Mouse (Mus musculus) brain, adult 2 months (tissue): ENCODE results near the gene Ogfod2.
A peak's percentile ranks its signal among the peaks of the same experiment; 100 is the strongest.

Experiments used
- DNase-seq: peaks from one replicate; pipeline ENCODE4 v3.0.0; 2011; ENCODE audit warnings: low read depth, low spot score

Ogfod2 gene

DNA sequence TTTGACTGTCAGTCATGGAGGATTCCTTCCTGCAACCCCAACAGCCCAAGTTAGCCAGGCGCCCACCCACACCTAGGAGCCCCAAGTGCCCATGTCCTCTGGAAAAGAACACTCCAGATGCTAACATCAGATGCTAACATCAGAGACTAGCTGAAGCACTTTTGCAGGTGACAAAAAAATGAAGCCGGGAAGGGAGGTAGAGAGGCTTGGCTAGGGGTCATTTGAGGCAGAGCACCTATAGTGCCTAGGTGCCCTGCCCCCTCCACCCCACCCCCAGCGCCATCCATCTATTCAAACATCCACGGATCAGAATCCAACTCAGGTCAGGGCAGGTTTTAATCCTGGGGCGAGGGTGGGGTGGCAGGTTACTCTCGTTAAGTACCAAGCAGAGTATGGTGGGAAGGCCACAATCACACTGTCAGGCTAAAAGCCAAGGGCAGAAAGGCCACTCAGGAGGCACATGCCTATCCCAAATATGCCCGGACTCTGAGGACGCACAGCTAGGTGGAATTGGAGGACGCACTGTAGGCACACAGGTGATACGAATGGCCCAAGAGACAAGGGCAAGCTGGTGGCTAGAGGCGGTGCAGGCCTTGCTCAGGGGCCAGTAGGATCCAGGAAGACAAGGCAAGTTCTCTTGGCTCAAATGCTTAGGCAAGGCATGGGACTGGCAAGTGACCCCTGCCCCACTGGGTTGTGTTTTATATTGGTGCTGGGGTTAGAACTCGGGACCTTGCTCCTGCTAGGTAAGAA is 18.1 kb upstream of the Ogfod2 start:
- no peak for DNase-seq

DNA sequence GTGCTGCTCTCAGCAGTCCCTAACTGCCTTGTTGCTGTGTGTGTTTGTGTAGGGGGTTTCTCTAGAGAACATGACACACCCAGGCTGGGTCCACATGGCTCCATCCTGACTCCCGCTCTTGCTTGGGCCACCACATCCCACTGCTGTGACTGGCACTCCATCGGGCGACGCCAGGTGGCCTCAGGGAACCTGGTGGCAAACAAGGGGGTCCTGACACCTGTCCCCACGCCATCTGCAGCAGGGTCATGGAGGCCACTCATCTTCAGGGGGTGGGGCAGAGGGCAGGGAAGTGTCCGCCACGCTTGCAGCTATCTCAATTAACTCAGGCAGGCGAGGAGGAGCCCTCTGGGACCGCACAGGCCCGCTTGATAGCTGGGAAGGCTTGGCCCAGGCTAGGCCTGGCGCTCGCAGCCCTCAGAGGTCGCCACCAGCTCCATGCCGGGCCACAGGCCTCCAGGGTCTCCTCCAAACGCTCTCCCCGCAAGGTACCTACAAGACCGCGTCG is 17.0 kb upstream of the Ogfod2 start:
- DNase-seq = peak; percentile 46

DNA sequence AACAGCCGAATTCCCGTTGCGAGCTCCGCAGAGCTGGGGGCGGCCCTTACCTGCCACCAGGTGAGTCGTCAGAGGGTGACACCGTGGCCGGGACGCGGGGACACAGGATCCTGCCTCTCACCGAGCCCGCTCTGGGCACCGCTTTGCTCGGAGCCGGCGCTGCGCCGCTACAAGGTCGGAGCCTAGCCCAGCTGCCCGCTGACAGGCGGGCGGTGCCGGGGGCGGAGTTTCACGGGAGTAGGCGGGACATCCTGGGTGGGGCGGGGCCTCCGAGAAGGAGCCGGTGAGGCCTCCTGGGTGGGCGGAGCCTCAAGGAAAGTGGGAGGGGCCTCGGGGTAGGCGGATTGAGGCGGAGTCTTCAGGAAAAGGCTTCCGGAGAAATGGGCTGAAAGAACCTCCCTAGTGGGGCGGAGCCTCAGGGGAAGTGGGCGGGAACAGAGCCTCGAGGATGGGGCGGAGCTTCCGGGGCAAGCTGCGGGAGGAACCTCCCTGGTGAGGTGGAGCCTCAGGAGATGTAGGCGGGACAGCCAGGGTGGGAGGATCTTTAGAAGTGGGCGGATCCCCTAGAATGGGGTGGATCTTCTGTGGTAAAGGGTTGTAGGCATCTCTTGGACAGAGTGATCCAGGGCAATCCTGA is 16.4 kb upstream of the Ogfod2 start, which contains the start of gene Abcb9:
Abcb9 (minus strand) TSS at position 203 of the 637 bp plus-strand sequence.
- DNase-seq = peak; percentile 98

DNA sequence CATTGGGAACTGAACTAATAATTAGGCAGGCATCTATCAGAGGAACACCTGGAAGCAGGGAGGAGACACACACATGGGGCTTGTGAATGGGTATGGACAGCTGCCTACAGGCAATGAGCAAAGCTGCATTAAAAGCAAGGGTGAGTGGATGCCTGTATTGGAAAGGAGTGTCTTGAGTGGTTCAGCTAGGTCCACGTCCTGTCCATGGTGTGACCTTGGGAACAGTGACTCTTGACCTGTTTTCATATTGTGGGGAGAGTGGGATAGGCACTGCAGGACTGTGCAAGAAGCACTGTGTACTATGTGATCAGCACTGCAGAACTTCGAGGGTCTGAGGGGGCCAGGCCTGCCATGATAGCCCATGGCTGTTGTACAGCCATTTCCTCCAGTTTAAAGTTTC is 13.2 kb upstream of the Ogfod2 start:
- no peak for DNase-seq

DNA sequence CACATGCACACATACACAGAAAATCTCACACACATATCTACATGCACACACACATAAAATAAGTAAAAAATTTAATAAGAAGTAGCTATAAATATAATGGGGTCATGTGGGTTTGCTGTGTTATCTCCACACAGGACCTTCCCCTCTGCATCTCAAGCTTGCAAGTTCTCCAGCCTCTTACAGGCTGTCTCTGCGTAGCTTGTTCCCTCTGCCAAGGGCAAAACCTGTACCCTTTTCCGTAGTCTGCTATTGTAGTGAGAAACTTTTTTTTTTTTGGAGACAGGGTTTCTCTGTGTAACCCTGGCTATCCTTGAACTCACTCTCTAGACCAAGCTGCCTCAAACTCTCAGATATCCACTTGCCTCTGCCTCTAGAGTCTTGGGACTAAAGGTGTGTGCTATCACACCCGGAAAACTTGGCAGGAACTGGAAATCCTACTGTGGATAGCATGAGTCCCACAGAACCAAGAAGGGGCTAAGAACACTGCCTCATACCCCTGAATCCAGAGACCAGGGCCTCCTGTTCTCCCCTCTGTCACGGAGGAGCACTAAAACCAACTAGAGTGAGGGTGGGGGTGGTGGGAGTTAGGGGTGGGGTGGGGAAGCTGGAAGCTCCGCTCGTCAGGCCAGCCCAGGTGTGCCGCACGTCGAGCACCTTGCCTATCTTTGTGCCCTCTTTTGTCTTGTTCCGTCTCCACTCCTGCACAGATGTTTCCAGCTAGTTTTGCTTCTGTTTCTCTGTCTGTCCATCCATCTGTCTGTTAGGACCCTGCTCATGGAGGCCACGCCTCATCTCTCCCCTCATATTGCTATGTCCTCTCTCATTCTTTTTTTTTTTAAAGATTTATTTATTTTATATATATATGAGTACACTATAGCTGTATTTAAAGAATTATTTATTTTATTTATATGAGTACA is 11.7 kb upstream of the Ogfod2 start:
- no peak for DNase-seq

DNA sequence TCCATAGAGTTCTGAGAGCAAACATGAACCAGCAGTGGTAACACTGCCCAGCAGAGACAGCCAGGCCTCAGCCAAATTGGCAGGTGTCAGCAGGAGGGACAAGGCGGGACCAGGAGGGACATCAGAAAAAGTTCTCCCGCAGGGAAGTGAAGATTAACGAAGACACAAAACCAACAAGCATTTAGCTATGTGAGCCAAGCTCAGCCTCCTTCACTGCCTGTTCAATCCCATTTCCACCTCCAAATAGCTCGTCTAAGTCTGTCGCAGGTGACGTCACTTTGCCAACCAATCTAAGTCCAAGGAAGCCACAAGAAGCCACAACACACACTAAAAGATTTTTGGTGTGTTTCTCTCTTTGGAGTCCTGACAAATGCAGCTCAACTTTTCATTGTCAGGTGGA is 9.8 kb upstream of the Ogfod2 start:
- DNase-seq = no peak

DNA sequence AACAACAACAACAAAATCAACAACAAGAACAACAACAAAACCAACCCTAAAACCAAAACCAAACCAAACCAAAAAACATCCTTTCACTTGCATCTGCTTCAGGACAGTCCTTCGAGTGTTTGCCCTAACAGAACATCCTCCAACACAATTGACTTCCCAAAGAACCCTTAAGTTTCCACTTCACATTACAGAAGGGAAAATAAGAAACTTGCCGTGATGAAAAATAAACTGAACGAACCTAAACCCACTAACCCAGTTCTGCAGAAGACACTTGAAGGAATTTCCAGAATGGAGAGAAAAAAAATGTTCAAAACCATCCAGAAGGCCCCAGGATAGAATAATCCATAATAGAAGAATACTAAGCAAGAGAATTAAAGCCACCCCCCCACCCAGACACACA is 9.1 kb upstream of the Ogfod2 start:
- no peak for DNase-seq

DNA sequence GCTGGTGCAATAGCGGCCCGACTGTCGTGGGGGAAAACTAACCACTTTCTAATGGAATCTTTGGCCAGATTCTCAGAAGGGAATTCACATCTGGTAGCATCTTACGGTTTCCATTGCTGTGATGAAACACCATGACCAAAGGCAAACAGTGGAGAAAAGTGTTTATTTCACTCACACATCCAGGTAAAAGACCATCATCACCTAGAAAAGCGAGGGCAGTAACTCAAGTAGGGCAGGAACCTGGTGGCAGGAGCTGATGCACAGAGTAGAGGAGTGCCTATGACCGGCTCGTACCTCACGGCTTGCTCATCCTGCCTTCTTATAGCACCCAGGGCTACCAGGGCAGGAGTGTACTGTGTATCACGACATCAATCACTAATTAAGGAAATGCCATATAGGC is 8.5 kb upstream of the Ogfod2 start:
- DNase-seq = no peak

DNA sequence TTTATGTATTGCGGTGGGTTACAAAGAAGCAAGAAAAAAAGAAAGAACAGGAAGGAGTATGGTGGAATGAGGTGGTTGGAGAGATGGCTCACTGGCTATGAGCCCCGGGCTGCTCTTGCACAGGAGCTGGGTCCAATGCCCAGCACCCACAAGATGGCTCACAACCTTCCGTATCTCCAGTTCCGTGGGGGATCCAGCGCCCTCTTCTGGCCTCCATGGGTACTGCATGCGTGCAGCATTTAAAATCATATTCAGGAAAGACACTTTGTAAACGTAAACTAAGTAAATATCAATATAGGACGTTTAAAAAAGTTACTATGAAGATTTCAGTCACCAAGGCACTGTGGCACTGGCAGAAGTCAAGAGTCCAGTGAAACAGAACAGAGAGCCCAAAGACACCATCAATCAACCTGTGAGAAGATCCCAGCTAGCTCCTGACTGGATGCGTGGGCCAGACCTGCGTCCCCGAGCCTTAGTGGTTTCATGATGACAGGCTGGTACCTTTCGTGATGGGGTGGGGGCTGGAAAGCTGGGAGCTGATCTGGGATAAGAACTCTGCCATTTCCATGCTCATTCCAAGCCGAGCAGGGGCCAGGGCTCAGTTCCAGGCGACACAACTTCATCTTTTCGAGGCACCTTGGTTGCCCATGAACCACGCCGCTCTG is 888 bp upstream of the Ogfod2 start:
- DNase-seq = peak; percentile 57

DNA sequence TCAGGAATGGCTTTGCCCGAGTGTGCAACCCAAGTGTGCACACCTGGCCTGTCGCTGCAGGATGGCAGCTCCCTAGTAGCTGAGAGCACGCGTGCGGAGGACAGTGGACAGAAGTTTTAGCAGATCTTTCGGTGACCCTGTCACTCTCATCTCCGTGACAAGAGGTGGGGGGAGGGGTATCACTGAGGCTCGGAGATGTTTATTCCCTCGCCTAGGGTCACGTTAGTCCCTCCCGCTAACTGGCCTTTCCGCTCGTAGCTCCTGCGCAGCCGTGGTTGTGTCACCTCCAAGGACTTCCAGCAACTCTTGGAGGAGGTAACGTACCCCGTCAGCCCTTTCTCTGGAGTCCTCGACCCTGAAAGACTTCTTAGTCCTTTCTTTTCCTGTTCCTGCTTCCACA is 434 bp downstream of the Ogfod2 start:
- DNase-seq = peak; percentile 57

DNA sequence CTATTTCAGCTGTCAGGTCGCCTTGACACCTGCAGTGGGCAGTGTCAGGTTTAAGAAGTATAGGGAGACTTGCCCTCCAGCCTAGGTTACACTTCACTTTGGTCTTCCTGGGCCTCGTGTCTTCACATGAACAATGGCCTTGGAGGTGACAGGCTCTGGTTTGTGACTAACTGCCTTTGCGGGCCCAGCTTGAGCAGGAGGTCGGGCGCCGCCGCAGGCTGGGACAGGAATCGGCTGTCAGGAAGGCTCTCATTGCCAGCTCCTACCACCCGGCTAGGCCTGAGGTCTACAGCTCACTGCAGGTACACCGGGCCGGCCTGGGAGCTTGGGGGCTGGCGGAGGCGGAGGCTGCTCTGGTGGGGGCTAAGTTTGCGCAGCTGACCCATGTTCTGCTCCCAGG is 933 bp downstream of the Ogfod2 start:
- peak; percentile 87 for DNase-seq

DNA sequence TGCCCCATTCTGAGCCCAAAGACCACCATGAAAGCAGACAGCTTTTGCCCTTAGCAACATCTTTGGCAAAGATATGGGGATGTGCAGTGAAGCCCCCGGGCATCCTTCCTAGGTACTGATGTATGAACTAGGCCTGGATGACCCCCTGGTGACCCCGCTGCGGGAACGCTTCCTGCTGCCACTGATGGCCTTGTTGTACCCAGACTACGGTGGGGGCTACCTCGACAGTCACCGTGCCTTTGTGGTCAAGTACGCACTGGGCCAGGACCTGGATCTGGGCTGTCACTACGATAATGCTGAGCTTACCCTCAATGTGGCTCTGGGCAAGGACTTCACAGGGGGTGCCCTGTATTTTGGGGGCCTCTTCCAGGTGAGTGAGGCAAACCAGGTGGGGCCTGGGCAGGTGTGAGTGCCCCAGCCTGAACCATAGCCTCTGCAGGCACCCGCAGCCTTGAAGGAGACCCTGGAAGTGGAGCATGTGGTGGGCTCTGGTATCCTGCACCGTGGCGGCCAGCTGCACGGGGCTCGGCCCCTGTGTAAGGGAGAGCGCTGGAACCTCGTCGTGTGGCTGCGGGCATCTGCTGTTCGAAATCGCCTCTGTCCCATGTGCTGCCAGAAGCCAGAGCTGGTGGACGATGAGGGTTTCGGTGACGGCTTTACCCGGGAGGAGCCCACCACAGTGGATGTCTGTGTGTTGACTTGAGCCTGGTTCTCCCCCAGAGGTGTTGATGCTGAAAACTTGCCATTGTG is 2.4 kb downstream of the Ogfod2 start:
- DNase-seq = no peak

DNA sequence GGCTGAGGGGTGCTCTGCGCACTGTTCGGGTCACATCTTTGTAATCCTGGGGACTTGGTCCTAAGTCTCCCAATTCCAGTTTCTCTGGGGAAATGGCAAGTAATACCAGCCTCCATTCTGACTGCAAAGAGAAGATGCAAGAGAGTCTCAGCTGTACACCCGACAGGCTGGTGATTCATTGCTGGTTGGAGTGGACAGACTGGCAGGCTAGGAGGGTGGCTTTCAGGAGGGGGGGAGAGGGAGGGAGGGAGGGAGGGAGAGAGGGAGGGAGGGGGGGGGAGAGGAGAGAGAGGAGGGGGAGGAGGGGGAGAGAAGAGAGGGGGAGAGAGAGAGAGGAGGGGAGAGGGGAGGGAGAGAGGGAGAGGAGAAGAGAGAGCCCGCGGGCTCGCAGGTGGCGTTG is 3.4 kb downstream of the Ogfod2 start:
- DNase-seq = peak; percentile 66

DNA sequence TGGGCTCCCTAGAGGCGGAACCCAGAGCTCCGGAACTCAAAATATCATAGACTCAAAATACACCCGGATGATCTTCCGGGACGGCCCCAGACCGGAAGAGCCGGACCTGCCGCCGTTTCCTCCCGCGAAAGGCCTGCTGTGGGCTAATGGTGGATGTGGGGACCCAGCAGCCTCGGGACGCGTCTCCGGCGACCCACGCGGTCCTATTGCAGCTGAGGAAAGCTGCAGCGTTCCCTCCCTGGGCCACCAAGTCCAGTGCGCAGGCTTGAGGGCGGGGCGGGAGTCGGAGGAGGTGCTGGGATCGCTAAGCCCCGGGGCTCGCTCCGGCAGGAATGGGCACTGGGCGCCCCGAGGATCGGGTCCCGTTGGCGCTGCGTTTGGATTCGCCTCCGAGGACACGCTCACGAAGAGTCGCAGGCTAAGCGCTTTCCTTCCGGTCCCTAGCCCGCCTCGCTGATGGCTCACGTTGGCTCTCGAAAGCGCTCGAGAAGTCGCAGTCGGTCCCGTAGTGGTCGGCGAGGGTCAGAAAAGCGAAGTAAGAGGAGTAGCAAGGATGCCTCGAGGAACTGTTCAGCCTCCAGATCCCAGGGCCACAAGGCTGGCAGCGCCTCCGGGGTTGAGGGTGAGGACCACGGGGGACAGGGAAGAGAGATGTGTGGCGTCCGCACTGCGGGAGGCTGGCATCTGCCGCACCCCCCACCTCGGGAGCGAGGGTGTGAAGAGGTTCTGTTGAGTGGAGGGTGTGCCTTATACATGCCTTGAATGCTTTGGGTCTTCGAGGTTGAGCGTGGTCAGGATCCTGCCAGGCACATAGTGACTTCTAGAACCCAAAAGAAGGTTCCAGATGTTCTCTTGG is 4.1 kb downstream of the Ogfod2 start, which contains the start of gene Arl6ip4:
Arl6ip4 (plus strand) TSS at position 100 of the 856 bp plus-strand sequence.
- DNase-seq = peak; percentile 88

DNA sequence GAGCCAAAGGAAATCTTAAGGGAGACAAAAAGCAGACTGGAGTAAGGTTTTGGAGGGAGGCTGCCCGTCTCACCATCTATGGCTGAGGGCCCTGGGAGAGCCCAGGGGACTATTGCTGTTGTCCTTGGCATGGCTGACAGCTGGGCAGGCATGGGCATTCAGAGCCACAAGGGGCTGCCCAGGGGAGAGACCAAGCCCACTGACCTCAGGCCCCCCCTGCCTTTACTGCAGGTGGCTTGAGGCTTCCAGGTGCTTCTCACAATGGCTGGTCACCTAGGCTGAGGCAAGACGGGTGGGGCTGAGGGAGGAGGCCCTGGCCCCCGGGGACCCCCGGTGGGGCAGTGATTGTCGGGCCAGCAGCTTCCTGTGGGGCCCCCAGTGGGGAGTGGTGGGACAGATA is 7.1 kb downstream of the Ogfod2 start:
- DNase-seq = no peak

DNA sequence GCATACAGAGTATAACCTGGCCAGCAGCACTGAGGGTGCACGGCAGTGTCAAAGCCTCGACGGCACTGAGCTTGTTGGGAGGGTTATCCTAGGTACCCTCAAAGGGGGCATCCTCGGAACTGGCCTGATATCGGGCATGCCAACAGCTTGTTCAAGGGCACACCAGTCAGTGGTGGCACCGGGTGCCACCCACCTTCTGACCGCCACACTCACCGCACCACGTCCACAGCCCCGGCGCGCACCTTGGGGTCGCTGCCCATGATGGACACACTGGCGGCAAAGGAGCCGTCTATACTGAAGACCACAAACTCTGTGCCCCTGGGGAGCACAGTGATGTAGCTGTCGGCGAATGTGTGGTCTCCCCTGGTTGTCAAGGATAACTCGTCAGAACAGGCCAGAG is 10.3 kb downstream of the Ogfod2 start:
- DNase-seq = no peak

DNA sequence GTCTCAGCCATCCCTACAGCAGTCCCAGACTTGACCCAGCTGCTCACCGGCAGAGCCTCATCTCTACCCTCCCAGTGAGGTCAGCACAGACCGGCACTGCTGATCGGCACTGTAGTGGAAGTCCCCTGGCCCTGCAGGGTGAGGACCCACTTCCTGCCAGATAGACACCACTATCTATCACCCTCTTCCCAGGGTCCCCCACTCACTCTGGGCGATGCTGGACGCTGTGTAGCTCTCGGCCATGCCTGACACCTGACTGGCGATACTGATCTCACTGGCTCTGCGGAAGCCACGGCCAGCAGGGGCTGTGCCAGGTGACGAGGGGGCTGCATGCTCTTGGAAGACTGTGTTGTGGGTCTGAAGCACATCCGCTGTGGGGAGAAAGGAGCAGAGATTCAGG is 13.0 kb downstream of the Ogfod2 start:
- no peak for DNase-seq

DNA sequence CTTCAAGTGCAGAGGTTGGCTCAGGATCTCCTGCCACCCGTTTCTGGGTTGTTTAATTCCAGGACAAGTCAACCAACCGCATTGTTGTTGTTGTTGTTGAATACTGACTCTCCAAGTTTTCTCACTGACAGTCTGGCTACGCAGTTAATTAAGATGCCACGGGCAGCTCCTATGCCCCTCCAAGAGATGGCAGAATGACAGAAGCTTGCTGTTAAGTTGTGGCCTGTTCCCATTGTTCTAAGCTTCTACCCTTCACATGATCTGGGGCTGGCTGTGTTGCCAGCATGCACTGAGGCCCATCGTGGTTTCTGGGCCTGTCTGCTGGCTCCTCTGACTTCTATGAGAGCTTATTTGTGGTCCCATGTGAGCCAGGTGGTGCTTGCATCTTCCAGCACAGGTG is 22.2 kb downstream of the Ogfod2 start:
- no peak for DNase-seq

DNA sequence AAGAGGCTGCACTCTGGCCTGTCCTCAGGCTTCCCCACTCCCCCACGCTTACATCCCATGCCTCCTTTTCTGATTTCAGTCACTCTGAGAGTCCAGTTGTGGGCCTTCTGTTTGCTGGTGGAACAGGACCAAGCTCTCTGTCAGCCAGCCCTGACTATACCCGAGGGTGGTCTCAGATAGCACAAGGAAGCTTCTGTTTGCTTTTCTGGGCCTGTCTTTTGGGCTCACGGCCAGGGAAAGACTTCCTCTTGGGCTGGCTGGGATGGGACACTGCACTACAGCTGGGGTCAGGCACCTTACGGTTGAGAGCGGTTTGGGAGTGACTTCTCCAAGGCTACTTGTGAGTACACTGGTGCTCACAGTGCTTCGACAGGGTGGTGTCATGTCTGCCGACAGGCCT is 26.0 kb downstream of the Ogfod2 start:
- no peak for DNase-seq

DNA sequence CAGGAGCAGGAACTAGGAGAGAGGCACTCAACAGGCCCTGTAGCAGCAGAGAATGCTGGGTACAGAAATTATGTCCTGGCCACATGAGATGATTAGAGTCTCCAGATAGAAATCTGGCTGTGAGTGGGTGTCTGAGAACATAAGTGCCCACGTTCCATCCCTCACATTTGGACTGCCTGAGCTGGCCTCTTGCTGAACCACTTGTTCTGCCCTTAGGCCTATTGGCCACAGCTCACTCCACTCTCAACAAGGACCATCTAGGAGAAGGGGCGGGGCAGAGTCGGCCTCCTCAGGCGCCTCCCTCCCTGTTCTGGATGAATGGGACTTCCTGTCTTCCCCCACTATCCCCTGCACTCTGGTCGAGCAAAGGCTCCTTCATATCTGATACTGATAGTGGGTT is 36.9 kb downstream of the Ogfod2 start:
- no peak for DNase-seq
